Mouse (Mus musculus): ENCODE data around the gene Gid4. TPM values are rescaled to one million over a fixed set of nuclear protein-coding genes. Genes with fewer than 3 reads are reported as not detected.

Gene Gid4
- polyA plus RNA-seq, 1 experiment: 7.1 TPM

DNA sequence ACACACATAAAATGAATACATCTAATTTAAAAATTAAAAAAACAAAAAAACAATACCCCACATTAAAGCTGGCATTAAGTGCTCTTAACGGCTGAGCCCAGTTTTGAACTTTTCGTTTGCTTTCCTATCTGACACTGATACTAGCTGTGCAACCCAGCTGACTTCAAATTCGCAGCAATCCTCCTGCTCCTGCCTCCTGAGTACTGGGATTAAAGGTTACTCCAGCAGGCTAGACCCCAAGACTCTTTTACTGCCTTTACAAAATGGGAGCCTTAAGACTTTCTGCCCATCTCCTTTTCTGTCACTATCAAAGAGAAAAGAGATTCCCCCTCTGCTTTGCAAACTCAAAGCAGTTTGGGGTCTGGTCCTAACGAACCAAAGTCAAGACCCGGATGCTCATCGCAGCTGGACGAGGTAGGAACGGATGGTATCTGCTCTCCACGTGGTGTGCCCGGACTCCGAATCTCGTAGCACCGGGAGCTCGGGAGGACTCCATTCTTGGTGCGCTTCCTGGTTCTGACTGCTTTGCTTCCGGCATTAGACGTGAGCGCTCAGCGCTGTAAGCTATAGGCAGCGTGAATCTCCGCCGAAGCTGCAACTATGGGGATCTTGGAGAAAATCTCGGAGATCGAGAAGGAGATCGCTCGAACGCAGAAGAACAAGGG, 37.3 kb downstream of the Gid4 start, which contains the start of gene Drg2:
Drg2 (plus strand) TSS at position 512 of the 665 bp plus-strand sequence.
- Histone ChIP-seq H3K4me1 (peaks cover 50% of the 10 kb centered on the region), H3K4me3 (replicated peaks) (peak within 1 kb of the TSS; percentile 96), H3K36me3 (replicated peaks; ENCODE audit: low read length) (peaks cover 42% of the 10 kb centered on the region), H3K27me3 (replicated peaks) (no peaks in the 10 kb centered on the region), H3K9me3 (no peaks in the 10 kb centered on the region)
- TF ChIP-seq GATA1 (IDR thresholded peaks at IDR 0.05; ENCODE audit: borderline replicate concordance, low read length): no peak
- no peak for TF ChIP-seq FLI1 (IDR thresholded peaks at IDR 0.05; ENCODE audit: low read length)

DNA sequence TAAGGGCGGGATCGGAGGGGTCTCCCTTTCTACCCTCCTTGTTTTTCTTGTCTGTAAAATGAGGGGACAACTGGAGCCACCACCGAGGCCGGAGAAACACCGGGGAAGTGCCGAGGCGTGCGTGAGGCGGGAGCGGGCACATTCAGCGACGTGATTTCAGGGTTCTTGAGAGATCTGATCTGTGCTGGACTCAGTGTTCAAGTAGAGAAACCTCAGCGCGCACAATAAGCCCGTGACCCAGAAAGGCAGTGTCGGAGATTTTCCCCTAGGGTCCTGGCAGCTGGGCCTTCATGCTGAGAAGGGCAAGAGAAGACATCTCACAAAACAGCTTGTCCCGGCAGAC, 37.8 kb downstream of the Gid4 start:
- Histone ChIP-seq H3K36me3 (replicated peaks; ENCODE audit: low read length) (peaks cover 42% of the 10 kb centered on the region), H3K9me3 (no peaks in the 10 kb centered on the region), H3K4me3 (replicated peaks) (peak overlapping the region; percentile 96), H3K4me1 (peaks cover 48% of the 10 kb centered on the region), H3K27me3 (replicated peaks) (no peaks in the 10 kb centered on the region)
- TF ChIP-seq GATA1 (IDR thresholded peaks at IDR 0.05; ENCODE audit: borderline replicate concordance, low read length) (no peak), FLI1 (IDR thresholded peaks at IDR 0.05; ENCODE audit: low read length) (no peak)

DNA sequence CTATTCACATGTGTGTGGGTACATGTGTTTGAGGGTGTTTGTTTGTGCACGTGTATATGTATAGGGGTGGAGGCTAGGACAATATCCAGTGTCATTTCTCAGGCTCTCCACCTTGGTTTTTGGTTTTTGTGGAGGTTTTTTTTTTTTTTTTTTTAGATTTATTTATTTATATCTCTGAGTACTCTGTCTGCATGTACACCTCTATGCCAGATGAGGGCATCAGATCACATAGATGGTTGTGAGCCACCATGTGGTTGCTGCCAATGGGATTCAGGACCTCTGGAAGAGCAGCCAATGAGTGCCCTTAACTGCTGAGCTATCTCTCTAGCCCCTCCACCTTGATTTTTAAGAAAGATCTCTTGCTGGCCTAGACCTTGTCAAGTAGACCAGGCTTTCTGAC, 41.0 kb downstream of the Gid4 start:
- no peak for TF ChIP-seq FLI1 (IDR thresholded peaks at IDR 0.05; ENCODE audit: low read length)
- no peak for TF ChIP-seq GATA1 (IDR thresholded peaks at IDR 0.05; ENCODE audit: borderline replicate concordance, low read length)
- H3K4me1 ChIP-seq: peaks cover 32% of the 10 kb centered on the region
- H3K36me3 ChIP-seq (replicated peaks; ENCODE audit: low read length): peaks cover 73% of the 10 kb centered on the region
- H3K27me3 ChIP-seq (replicated peaks): no peaks in the 10 kb centered on the region
- H3K9me3 ChIP-seq: no peaks in the 10 kb centered on the region
- no peak overlapping the region for H3K4me3 ChIP-seq (replicated peaks)

DNA sequence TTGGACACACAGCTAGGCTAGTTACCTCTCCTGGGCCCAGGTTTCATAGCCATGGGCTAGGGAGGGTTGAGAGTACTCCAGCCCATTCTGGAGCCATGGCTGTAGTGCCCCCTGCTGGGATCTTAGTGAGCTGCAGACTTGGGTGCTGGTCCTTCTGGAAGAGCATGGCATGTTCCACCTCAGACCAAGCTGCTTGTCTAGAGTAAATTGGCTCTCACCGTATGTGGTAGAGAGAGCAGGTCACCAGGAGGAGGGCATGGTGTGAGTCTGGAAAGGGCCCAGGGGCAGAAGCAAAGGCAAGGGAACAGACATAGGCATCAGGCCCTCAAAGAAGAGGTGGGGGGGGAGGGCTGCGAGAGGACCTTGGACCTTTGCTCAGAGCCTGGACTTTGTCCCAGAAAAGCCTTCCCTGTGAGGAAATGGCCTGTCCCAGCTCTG, 49.0 kb downstream of the Gid4 start:
- TF ChIP-seq FLI1 (IDR thresholded peaks at IDR 0.05; ENCODE audit: low read length) (no peak), GATA1 (IDR thresholded peaks at IDR 0.05; ENCODE audit: borderline replicate concordance, low read length) (no peak)
- Histone ChIP-seq H3K27me3 (replicated peaks) (no peaks in the 10 kb centered on the region), H3K36me3 (replicated peaks; ENCODE audit: low read length) (peaks cover 94% of the 10 kb centered on the region)

DNA sequence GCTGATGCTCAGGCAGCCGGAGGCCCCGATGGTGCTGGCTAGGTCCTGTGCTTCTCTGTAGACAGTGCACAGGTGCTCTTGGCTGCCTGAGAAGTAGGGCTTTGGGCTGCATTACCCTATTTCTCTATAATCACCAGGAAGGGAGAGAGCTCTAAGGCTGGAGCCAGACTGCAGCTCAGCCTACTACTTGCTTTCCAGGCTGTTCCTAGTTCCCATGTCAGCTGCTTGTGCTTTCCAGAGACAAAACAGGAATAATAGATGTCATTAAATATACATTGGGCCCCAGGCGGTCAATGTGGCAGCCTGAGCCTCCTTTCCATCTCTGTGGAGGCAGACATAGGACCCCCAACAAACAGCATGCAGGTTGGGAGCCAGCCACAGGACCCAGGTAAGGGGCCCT, 52.1 kb downstream of the Gid4 start, which contains the start of gene Myo15:
Myo15 (plus strand) TSS at position 301 of the 400 bp plus-strand sequence.
- H3K27me3 ChIP-seq (replicated peaks): no peaks in the 10 kb centered on the region
- no peaks in the 10 kb centered on the region; the same call in 1 of the 2 replicates for H3K4me1 ChIP-seq
- H3K4me3 ChIP-seq (replicated peaks): no peak within 1 kb of the TSS
- H3K9me3 ChIP-seq: no peaks in the 10 kb centered on the region
- TF ChIP-seq FLI1 (IDR thresholded peaks at IDR 0.05; ENCODE audit: low read length) (no peak), GATA1 (IDR thresholded peaks at IDR 0.05; ENCODE audit: borderline replicate concordance, low read length) (no peak)
- peaks cover 63% of the 10 kb centered on the region for H3K36me3 ChIP-seq (replicated peaks; ENCODE audit: low read length)

More for the DNA sequence above, 49.0 kb downstream of the Gid4 start:
- Histone ChIP-seq H3K4me3 (replicated peaks) (no peak overlapping the region), H3K4me1 (no peaks in the 10 kb centered on the region; the same call in 1 of the 2 replicates), H3K9me3 (no peaks in the 10 kb centered on the region)

DNA sequence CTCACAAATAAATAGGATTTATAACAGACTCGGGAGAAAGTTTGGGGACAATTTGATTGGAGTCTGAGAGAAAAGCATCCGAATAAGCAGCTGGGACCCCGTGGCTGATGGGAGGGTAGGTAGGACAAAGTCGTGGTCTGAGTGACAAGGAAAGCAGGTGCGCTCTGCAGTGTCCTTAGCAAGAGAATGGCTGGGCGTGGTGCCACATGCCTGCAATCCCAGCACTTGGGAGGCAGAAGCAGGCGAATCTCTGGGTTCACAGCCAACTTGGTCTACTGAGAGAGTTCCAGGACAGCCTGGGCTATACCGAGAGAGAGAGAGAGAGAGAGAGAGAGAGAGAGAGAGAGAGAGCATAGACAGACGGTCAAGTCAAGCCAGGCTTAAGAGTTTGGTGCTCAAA, 53.8 kb downstream of the Gid4 start:
- Histone ChIP-seq H3K4me1 (no peaks in the 10 kb centered on the region), H3K27me3 (replicated peaks) (no peaks in the 10 kb centered on the region), H3K9me3 (no peaks in the 10 kb centered on the region), H3K4me3 (replicated peaks) (no peak overlapping the region), H3K36me3 (replicated peaks; ENCODE audit: low read length) (peaks cover 46% of the 10 kb centered on the region)
- TF ChIP-seq FLI1 (IDR thresholded peaks at IDR 0.05; ENCODE audit: low read length) (no peak), GATA1 (IDR thresholded peaks at IDR 0.05; ENCODE audit: borderline replicate concordance, low read length) (no peak)

DNA sequence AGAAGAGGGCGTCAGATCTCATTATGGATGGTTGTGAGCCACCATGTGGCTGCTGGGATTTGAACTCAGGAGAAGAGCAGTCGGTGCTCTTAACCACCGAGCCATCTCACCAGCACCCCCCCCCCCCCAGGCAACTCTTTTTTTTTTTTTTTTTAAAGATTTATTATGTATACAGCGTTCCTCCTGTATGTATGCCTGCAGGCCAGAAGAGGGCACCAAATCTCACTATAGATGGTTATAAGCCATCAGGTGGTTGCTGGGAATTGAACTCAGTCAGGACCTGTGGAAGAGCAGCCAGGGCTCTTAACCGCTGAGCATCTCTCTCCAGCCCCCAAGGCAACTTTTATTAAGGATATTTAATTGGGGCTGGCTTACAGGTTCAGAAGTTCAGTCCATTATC, 57.6 kb downstream of the Gid4 start:
- Histone ChIP-seq H3K36me3 (replicated peaks; ENCODE audit: low read length) (peaks cover 10% of the 10 kb centered on the region), H3K9me3 (no peaks in the 10 kb centered on the region), H3K4me1 (no peaks in the 10 kb centered on the region), H3K4me3 (replicated peaks) (no peak overlapping the region), H3K27me3 (replicated peaks) (peaks cover 22% of the 10 kb centered on the region)
- TF ChIP-seq GATA1 (IDR thresholded peaks at IDR 0.05; ENCODE audit: borderline replicate concordance, low read length): no peak
- no peak for TF ChIP-seq FLI1 (IDR thresholded peaks at IDR 0.05; ENCODE audit: low read length)

DNA sequence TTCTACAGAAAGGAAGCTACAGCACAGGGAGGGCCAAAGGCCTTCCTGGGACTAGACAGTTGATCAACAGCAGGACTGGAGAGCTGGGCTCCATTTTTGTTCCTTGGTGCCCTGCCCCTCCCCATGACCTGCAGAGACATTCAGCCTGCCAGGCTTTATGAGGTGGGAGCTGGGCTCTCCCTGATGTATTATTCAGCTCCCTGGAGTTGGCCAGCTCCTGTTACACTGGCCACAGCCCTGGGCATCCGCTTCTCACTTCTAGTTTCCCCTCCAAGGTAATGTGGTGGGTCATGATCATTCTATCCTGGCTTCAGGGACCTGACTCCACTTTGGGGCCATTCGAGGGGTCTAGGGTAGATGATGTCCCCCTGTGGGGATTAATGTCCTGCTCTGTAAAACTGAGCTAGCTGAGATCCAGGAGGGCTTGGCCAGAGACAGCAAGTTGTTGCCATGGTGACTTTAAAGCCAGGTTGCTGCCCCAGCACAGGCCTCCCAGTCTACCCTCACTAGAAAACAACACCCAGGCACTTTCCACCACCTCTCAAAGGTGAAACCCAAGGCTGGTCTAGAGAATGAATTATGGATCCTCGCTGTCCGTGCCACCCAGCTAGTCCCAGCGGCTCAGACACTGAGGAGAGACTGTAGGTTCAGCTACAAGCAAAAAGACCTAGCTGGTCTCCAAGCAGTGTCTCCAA, 58.9 kb downstream of the Gid4 start:
- H3K36me3 ChIP-seq (replicated peaks; ENCODE audit: low read length): no peaks in the 10 kb centered on the region
- no peaks in the 10 kb centered on the region for H3K9me3 ChIP-seq
- TF ChIP-seq GATA1 (IDR thresholded peaks at IDR 0.05; ENCODE audit: borderline replicate concordance, low read length) (no peak), FLI1 (IDR thresholded peaks at IDR 0.05; ENCODE audit: low read length) (no peak)
- H3K4me3 ChIP-seq (replicated peaks): no peak overlapping the region
- no peaks in the 10 kb centered on the region for H3K4me1 ChIP-seq
- H3K27me3 ChIP-seq (replicated peaks): peaks cover 35% of the 10 kb centered on the region

DNA sequence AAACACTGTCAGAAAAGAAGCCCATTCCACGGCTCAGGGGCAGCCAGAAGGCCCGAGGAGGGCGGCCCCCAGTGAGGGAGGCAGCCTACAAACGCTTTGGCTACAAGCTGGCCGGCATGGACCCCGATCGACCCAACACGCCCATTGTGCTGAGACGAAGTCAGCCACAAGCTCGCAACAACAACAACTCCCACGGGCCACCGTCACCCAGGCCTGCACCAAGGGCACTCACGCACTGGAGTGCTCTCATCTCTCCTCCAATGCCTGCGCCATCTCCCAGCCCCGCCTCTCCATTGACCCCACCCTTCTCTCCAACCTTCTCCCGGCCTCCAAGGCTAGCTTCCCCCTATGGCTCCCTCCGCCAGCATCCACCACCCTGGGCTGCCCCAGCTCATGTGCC, 61.2 kb downstream of the Gid4 start:
- Histone ChIP-seq H3K27me3 (replicated peaks) (peaks cover 54% of the 10 kb centered on the region), H3K4me3 (replicated peaks) (no peak overlapping the region), H3K9me3 (no peaks in the 10 kb centered on the region), H3K36me3 (replicated peaks; ENCODE audit: low read length) (no peaks in the 10 kb centered on the region), H3K4me1 (no peaks in the 10 kb centered on the region)
- TF ChIP-seq FLI1 (IDR thresholded peaks at IDR 0.05; ENCODE audit: low read length) (no peak), GATA1 (IDR thresholded peaks at IDR 0.05; ENCODE audit: borderline replicate concordance, low read length) (no peak)

DNA sequence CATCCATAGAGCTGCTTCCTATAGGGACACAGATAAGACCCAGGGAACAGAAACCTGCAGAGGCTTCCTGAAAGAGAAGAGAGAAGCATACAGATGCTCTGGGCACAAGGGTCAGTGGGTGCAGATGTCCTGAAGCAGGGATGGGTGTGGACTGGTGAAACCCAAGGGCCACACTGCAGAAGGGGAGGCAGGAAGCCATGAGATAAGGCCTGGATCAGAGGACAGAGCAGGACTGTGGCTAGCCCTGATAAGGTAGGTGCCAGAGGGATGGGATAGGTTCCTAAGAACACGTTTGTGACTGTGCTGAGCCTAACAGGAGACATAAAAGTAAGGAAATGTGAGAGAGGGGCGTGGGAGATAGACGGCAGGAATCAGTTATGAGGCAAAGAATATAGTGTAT, 69.3 kb downstream of the Gid4 start:
- H3K36me3 ChIP-seq (replicated peaks; ENCODE audit: low read length): no peaks in the 10 kb centered on the region
- TF ChIP-seq GATA1 (IDR thresholded peaks at IDR 0.05; ENCODE audit: borderline replicate concordance, low read length) (no peak), FLI1 (IDR thresholded peaks at IDR 0.05; ENCODE audit: low read length) (no peak)
- H3K9me3 ChIP-seq: no peaks in the 10 kb centered on the region
- H3K4me1 ChIP-seq: peaks cover 8% of the 10 kb centered on the region
- peaks cover 66% of the 10 kb centered on the region for H3K27me3 ChIP-seq (replicated peaks)
- peak overlapping the region; percentile 44 for H3K4me3 ChIP-seq (replicated peaks)

Data from megakaryocyte, embryonic 14.5 days (primary cell).